Mouse (Mus musculus) lung, adult 2 months (tissue): ENCODE data around the gene Comp. TPM values are rescaled to one million over a fixed set of nuclear protein-coding genes. Genes with fewer than 3 reads are reported as not detected.

Experiments
- DNase-seq: peaks from one replicate; pipeline ENCODE4 v3.0.0; 2022
- H3K4me1 ChIP-seq: fragments of 200-500 bp; 2 replicates; pipeline ENCODE4 v1.6.1; 2011; ENCODE audit warnings: low read length; ENCODE audit not compliant: control insufficient read depth, insufficient read depth
- H3K4me3 ChIP-seq: fragments of 200-500 bp; replicated peaks from 2 replicates; pipeline ENCODE3; 2011; ENCODE audit warnings: low read depth, mild to moderate bottlenecking, control low read depth, low read length; ENCODE audit errors: extremely low read depth
- CTCF ChIP-seq: fragments of 200-500 bp; IDR thresholded peaks from 2 replicates; pipeline ENCODE4 v1.5.1; 2011; ENCODE audit warnings: mild to moderate bottlenecking, low read length, control low read depth; ENCODE audit not compliant: insufficient read depth
- POLR2A ChIP-seq: fragments of 200-500 bp; IDR thresholded peaks from 2 replicates; pipeline ENCODE4 v1.6.1; 2011; ENCODE audit warnings: low read depth, mild to moderate bottlenecking, control low read depth, low read length, borderline replicate concordance; ENCODE audit errors: extremely low read depth
- WGBS: fragments of 180-500 bp; shearing (Covaris S2); methylation state at CpG from one replicate; pipeline ENCODE4 v1.1.7; 2018; 5-methylcytosine and 5-hydroxymethylcytosine counted together
- polyA plus RNA-seq: library from polyadenylated mRNA; depleted of rRNA; stranded (reverse); fragments of >200 nt; gene quantifications from 2 replicates; pipeline ENCODE4 v1.2.3, GENCODE M21; 2012; rRNA removed

Gene Comp
- polyA plus RNA-seq, 1 experiment: 1.3 TPM

- Histone ChIP-seq H3K4me3 (no peak overlapping the region), H3K4me1 (0 out of 2 replicates have a peak, but pooled peaks cover 3% of the 10 kb centered on the region)
- WGBS: 79% methylated on average over 4 of the region's 4 CpGs
- DNase-seq: no peak
- no peak for TF ChIP-seq CTCF
- TF ChIP-seq POLR2A: no peak
These were observed 57.9 kb downstream of the Comp start for GRCm38 (mm10) chr8:70431213-70431612.

Other genes starting within 250 kb of the Comp start
- 10.7 and 14.6 TPM in 2 replicates for gene Nr2c2ap, start 242.2 kb upstream of the Comp start, polyA plus RNA-seq
- 19.0 and 28.6 TPM in 2 replicates for gene Rfxank, start 234.4 kb upstream of the Comp start, polyA plus RNA-seq
- gene Borcs8, start 234.1 kb upstream of the Comp start, polyA plus RNA-seq: 76.5 and 79.0 TPM in 2 replicates
- gene Mef2b, start 233.8 kb upstream of the Comp start, polyA plus RNA-seq: 0.31 and 0.50 TPM in 2 replicates
- gene Tmem161a, start 201.2 kb upstream of the Comp start, polyA plus RNA-seq: 101 and 105 TPM in 2 replicates
- 26.9 and 29.6 TPM in 2 replicates for gene Slc25a42, start 161.3 kb upstream of the Comp start, polyA plus RNA-seq
- 26.6 and 31.0 TPM in 2 replicates for gene Sugp2, start 139.3 kb upstream of the Comp start, polyA plus RNA-seq
- 14.5 and 15.1 TPM in 2 replicates for gene Armc6, start 139.1 kb upstream of the Comp start, polyA plus RNA-seq
- 75.0 and 111 TPM in 2 replicates for gene Homer3, start 90.7 kb upstream of the Comp start, polyA plus RNA-seq
- gene Ddx49, start 71.1 kb upstream of the Comp start, polyA plus RNA-seq: 37.2 and 43.0 TPM in 2 replicates
- 308 and 342 TPM in 2 replicates for gene Cope, start 71.0 kb upstream of the Comp start, polyA plus RNA-seq
- 2.7 TPM in 2 replicates for gene Cers1, start 57.8 kb upstream of the Comp start, polyA plus RNA-seq
- 1.1 and 1.5 TPM in 2 replicates for gene Gdf1, start 43.7 kb upstream of the Comp start, polyA plus RNA-seq
- 35.8 and 36.7 TPM in 2 replicates for gene Upf1, start 20.3 kb upstream of the Comp start, polyA plus RNA-seq
- gene Crtc1, start 66.0 kb downstream of the Comp start, polyA plus RNA-seq: 18.7 and 20.4 TPM in 2 replicates
- 51.3 and 57.2 TPM in 2 replicates for gene Klhl26, start 103.4 kb downstream of the Comp start, polyA plus RNA-seq
- gene Tmem59l, start 113.8 kb downstream of the Comp start, polyA plus RNA-seq: 10.5 and 12.2 TPM in 2 replicates
- 27.7 and 34.3 TPM in 2 replicates for gene Crlf1, start 119.6 kb downstream of the Comp start, polyA plus RNA-seq
- 145 and 178 TPM in 2 replicates for gene Rex1bd, start 133.2 kb downstream of the Comp start, polyA plus RNA-seq
- 370 and 371 TPM in 2 replicates for gene Uba52, start 137.2 kb downstream of the Comp start, polyA plus RNA-seq
- gene Fkbp8, start 154.2 kb downstream of the Comp start, polyA plus RNA-seq: 361 and 369 TPM in 2 replicates
- 48.7 and 54.6 TPM in 2 replicates for gene Kxd1, start 154.4 kb downstream of the Comp start, polyA plus RNA-seq
- gene Ell, start 165.9 kb downstream of the Comp start, polyA plus RNA-seq: 29.6 and 32.9 TPM in 2 replicates
- gene Isyna1, start 220.8 kb downstream of the Comp start, polyA plus RNA-seq: 102 and 112 TPM in 2 replicates
- gene Ssbp4, start 235.3 kb downstream of the Comp start, polyA plus RNA-seq: 228 and 351 TPM in 2 replicates
- 10.4 and 10.5 TPM in 2 replicates for gene Lrrc25, start 242.6 kb downstream of the Comp start, polyA plus RNA-seq